Mouse (Mus musculus): ENCODE results near the gene Rhof.

The Rhof gene

DNA sequence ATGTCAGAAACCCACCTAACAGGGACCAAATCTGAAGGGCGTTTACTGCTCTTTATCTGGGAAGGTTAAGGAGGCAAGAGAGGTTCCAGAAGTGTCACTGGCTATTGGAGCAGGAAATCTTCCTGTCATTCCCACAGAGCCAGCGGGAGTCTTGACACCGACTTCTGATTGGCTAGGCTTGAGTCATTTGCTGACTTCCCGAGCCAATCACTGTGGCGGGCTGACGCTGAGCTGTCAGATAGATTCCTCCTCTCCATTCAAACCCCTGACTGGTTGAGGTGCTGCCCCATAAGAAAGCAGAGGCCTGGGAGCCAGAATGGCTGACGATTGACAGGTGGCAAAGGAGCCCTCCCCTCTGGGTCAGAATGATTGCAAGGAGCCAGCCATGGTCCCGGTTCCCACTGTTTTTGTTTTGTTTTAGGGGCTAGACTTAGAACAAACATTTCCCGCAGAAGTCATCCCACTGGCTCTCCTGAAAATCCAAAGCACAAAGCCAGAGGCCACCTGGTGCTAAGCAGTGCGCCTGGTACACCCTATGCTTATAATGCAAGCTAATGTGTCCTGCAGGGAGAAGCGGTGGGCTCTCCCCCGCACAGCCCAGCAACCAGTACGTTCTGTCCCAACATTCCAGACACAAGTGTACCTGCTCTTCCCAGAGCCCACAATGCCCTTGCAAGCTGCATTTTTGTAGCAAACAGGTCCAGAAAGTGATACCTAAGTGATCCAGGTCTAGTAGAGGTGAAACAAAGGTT is 22.9 kb downstream of the Rhof start:
- no peak for DNase-seq (ENCODE audit: low spot score)

GRCm38 (mm10) chr5:123104769-123105168 is 27.7 kb downstream of the Rhof start:
- DNase-seq (ENCODE audit: low spot score): no peak

GRCm38 (mm10) chr5:123103556-123103955 is 28.9 kb downstream of the Rhof start:
- DNase-seq (ENCODE audit: low spot score): no peak

DNA sequence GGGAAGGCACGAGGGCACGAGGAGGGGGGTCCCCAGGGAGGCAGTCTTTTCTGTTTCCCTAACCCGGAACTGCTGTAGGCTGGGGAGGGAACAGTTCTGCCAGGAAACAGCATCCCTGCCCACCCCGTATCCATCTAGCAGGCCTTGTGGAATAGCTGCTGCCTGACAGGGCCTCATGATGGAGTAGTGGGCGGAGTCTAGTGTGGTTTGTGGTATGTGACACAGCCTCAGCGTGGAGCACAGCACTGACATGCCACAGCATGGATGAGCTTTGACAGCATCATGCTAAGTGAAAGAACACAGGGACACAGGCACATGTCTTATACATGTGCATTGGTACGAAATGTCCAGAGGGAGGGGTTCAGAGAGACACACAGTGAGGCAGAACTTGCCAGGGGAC is 30.1 kb downstream of the Rhof start:
- DNase-seq (ENCODE audit: low spot score): no peak

DNA sequence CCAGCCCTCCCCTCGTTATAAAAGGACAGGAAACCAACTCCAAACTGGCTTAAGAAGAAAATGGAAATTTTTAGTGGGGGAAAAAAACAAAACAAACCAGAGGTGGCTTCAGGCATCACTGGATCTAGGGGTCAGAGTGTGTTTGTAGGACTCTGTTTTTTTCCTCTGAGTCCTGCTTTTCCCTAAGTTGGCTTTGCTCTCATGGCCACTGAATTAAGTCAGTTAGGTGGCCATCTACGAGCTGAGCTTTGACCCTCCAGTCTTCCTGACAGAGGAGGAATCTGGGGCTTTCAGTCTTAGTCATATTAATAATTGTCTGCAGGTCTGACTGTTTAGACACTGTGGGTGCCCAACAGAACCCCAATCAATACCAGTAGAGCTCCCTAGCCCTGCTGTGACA is 34.0 kb downstream of the Rhof start:
- no peak for DNase-seq (ENCODE audit: low spot score)

GRCm38 (mm10) chr5:123096299-123096698 is 36.2 kb downstream of the Rhof start:
- DNase-seq (ENCODE audit: low spot score): no peak

- DNase-seq (ENCODE audit: low spot score): no peak
These were observed 38.1 kb downstream of the Rhof start for GRCm38 (mm10) chr5:123094238-123094991.

- no peak for DNase-seq (ENCODE audit: low spot score)
These were observed 39.3 kb downstream of the Rhof start for GRCm38 (mm10) chr5:123093077-123093633.

- no peak for DNase-seq (ENCODE audit: low spot score)
These were observed 41.8 kb downstream of the Rhof start for GRCm38 (mm10) chr5:123090560-123091306.

DNA sequence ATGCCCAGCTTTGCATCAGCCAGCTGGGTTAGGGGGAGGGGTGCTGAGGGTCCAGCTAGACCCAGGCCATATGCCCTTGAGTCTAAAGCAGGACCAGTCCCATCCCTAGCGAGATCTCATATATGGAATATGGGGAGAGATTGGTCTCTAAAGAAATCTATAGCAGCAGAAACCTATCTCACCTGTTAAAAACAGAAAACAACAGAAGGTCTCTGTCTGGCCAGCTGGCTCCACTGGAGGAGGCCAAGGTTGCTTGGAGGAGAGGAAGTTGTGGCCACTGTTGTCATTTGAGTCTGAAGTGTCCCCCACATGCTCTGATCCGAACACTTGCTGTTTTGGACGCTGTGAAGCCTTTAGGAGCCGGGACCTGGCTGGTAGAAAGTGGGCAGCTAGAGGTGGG is 43.7 kb downstream of the Rhof start:
- DNase-seq (ENCODE audit: low spot score): no peak

DNA sequence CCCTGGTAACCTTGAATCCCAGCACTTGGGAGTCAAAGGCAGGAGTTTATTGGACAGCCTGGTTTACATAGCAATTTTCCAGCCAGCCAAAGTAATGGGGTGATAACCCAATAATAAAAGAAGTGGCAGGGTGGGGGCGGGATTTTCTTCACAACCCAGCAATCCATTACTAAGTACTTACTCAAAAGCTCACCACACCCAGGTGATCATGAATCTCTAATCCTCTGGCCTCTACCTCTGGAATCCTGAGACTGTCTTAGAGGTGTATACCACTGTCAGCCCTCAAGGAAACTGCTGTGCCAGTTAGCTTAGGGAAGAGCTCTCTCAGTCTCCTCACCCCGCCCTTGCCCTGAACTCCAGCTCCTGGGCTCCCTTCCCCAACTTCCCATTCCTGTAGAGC is 46.0 kb downstream of the Rhof start:
- DNase-seq (ENCODE audit: low spot score): no peak

GRCm38 (mm10) chr5:123083340-123084050 is 49.0 kb downstream of the Rhof start:
- no peak for DNase-seq (ENCODE audit: low spot score)

DNA sequence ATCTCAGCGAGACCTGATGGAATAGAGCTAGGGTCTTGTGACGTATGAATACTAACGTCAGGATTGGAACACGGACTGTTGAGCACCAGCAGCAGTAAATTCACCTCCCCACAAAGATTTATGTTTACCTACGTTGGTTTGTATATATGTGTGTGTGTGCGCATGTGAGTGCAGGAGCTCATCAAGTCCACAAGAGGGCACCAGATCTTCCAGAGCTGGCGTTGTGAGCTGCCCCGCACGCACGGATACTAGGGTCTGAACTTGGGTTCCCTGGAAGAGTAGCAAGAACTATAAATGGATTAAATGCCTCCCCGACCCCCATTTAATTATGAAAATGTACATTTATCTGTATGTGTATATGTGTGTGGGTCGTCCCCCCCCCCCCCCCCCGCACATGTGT is 52.0 kb downstream of the Rhof start:
- DNase-seq (ENCODE audit: low spot score): no peak

DNA sequence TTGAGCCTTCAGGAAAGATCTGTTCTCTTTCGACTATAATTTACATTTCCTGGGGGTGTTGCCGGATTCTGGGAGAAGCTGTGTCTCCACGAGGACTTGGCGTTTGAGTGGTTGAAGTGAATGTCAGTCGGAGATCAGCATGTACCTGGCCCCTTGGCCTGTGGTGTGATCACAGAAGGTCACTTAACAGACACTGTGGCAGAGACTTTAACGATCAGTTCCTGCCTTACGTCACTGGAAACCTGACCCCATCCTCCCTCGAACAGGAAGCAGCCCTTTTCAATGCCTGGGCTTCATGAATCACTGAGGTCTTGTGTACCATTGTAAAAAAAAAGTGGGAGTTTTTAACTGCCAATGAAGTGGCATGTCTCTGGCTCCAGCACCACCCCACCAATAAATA is 52.5 kb downstream of the Rhof start:
- DNase-seq (ENCODE audit: low spot score): no peak

GRCm38 (mm10) chr5:123079568-123079967 is 52.9 kb downstream of the Rhof start:
- no peak for DNase-seq (ENCODE audit: low spot score)

DNA sequence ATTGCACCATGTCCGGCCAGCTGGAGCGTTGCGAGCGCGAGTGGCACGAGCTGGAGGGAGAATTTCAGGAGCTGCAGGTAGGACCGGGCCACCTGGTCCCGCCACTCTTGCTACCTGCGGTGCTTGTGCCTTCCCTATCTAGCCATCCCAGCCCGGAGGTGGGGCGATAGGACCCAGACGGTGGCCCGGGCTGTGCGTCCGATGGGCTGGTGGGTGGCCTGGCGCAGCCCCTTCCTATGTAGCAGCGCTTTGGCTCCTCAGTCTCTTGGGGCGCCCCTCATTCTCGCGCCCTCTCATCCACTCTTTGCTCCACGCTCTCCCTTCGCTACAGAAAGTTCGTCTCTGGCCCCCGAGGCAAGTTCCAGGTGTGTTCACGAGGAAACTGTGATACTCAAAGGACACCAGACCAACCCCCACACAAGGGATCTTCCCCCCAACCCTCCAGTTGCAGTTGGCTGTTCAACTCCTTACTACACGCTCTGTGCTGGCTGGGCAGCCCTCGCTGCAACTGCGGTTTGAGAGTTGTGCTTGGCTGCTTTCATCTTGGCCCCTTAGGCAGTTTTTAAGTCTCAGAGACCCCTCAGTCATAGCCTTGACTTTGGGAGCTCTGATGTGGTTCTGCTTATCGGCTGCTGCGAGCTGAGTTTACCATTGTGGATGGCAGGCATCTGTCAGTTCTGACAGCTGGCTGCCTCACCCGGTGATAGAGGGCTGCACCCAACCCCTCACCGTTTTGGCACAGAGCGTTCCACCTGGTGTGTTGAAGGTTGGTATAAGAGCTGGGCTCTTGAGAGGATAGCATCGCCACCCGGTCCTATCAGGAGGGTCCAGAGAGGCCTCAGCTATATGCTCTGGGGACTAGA is 55.8 kb downstream of the Rhof start:
- DNase-seq (ENCODE audit: low spot score): no peak

- peak; percentile 98 for DNase-seq (ENCODE audit: low spot score)
These were observed 56.7 kb downstream of the Rhof start for GRCm38 (mm10) chr5:123075576-123076418.

- no peak for DNase-seq (ENCODE audit: low spot score)
These were observed 63.8 kb downstream of the Rhof start for GRCm38 (mm10) chr5:123068714-123069113.

- no peak for DNase-seq (ENCODE audit: low spot score)
These were observed 64.4 kb downstream of the Rhof start, which contains the start of gene Tmem120b for GRCm38 (mm10) chr5:123068115-123068514. Gene Tmem120b, plus strand, starts transcription at chr5:123068415.
